Mouse (Mus musculus) neural tube, embryonic 13.5 days (tissue): ENCODE measurements at regions not wholly inside any gene's neighbourhood (a gene's known extent, or its start where the extent isn't known, plus 50 kb on each side); places are given as distances from the start of the nearest gene placed in this dataset.

Experiments used
- ATAC-seq: fragments of 200-750 bp; cut with Nextera tagmentation; 2 replicates; pipeline ENCODE4 v1.8.0; 2017; ENCODE audit warnings: low read depth, mild to moderate bottlenecking, moderate TSS enrichment, moderate library complexity
- H3K27ac ChIP-seq: fragments of 300-500 bp; sonication (generic); replicated peaks from 2 replicates; pipeline ENCODE4 v1.5.1; 2015; ENCODE audit warnings: moderate library complexity, mild to moderate bottlenecking, inconsistent platforms
- H3K27me3 ChIP-seq: fragments of 300-500 bp; sonication (generic); 2 replicates; pipeline ENCODE4 v1.6.1; 2015; ENCODE audit warnings: mild to moderate bottlenecking, inconsistent platforms
- H3K36me3 ChIP-seq: fragments of 300-500 bp; sonication (generic); 2 replicates; pipeline ENCODE4 v1.6.1; 2015; ENCODE audit warnings: mild to moderate bottlenecking, inconsistent platforms
- H3K4me1 ChIP-seq: fragments of 300-500 bp; sonication (generic); replicated peaks from 2 replicates; pipeline ENCODE4 v1.6.1; 2015; ENCODE audit warnings: inconsistent platforms
- H3K4me2 ChIP-seq: fragments of 300-500 bp; sonication (generic); 2 replicates; pipeline ENCODE4 v1.6.1; 2015; ENCODE audit warnings: inconsistent platforms, mild to moderate bottlenecking, moderate library complexity
- H3K4me3 ChIP-seq: fragments of 300-500 bp; sonication (generic); 2 replicates; pipeline ENCODE4 v1.5.1; 2015; ENCODE audit warnings: mild to moderate bottlenecking, inconsistent platforms
- H3K9ac ChIP-seq: fragments of 300-500 bp; sonication (generic); 2 replicates; pipeline ENCODE4 v1.6.1; 2015; ENCODE audit warnings: moderate library complexity, mild to moderate bottlenecking, inconsistent platforms
- H3K9me3 ChIP-seq: fragments of 300-500 bp; sonication (generic); 2 replicates; pipeline ENCODE4 v1.6.1; 2016; ENCODE audit warnings: inconsistent platforms
- WGBS: fragments of 180-500 bp; shearing (Covaris S2); methylation state at CpG from one replicate; pipeline ENCODE4 v1.1.7; 2015; 5-methylcytosine and 5-hydroxymethylcytosine counted together

DNA sequence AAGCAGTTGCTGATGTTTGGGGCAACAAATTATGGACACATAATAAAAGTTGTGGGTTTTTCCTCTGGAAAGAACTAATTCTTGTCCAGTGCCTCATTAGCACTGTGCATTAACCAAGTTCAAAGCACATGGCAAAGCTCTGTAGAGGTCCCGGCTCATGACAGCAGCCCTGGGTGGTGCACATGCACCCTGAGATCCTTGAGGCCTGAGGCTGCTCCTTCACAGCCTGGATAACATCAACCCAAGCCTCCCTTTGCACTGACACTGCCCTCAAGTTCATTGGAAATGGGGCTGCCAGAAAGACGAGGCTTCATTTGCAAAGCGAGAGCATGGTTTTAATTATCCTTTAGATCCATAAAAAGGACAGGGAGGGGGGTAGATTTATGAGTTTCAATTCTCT, 216.3 kb downstream of the Ets1 start:
- no peaks in the 10 kb centered on the region for H3K27me3 ChIP-seq
- H3K9ac ChIP-seq, result no peak overlapping the region
- H3K27ac ChIP-seq, result no peak overlapping the region
- no peaks in the 10 kb centered on the region for H3K9me3 ChIP-seq
- ATAC-seq, result no peak
- no peak overlapping the region for H3K4me2 ChIP-seq
- H3K4me3 ChIP-seq, result no peak overlapping the region
- H3K36me3 ChIP-seq, result no peaks in the 10 kb centered on the region
- H3K4me1 ChIP-seq, result no peaks in the 10 kb centered on the region
- 62% methylated on average over 3 of the region's 3 CpGs for WGBS

DNA sequence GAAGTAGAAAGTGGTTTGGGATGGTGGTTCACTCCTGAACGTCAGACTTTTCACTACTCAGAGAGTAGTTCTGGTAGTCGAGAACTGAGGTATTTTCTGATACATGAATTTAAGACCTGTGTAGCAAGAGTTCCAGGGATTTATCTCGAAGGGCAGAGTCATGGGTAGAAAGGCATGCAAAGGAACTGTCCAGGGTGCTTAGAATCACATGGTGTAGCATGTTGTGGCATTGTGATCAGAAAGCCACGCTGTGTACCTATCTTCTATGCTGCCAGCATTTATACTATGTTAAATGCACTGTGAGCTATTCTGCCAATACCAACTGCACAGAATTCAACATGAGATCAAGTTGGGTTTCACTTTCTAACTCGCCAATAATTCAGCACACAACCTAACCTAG, 227.3 kb downstream of the Ets1 start:
- WGBS, result 81% methylated on average over 5 of the region's 5 CpGs
- Histone ChIP-seq H3K9me3 (0 out of 2 replicates have a peak, but pooled peaks cover 3% of the 10 kb centered on the region), H3K4me3 (no peak overlapping the region), H3K36me3 (no peaks in the 10 kb centered on the region), H3K27me3 (no peaks in the 10 kb centered on the region), H3K27ac (no peak overlapping the region), H3K4me1 (no peaks in the 10 kb centered on the region), H3K4me2 (no peak overlapping the region), H3K9ac (no peak overlapping the region)
- no peak for ATAC-seq

DNA sequence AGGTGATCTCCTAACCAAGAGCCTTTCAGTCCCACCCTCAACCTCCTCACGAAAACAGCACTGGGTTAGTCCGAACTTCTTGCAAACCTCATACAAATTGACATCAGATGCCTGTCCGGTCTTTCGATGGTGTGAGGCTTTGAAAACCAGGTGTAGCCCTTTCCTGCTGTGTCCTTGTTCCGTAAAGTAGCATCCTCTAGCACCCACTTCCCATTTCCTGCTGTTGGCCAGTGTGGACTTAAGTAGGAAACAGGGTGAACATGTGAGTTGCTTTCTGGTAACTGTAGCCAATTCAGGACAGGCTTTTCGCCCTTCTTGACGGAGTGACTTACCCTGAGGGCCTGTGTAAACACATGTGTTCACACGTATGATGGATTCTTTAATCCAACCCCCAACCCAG, 232.9 kb downstream of the Ets1 start:
- Histone ChIP-seq H3K27me3 (no peaks in the 10 kb centered on the region), H3K36me3 (no peaks in the 10 kb centered on the region), H3K27ac (no peak overlapping the region), H3K9me3 (no peaks in the 10 kb centered on the region), H3K4me3 (no peak overlapping the region), H3K9ac (no peak overlapping the region), H3K4me2 (no peak overlapping the region), H3K4me1 (no peaks in the 10 kb centered on the region)
- no peak for ATAC-seq
- WGBS, result 84% methylated on average over 8 of the region's 8 CpGs

DNA sequence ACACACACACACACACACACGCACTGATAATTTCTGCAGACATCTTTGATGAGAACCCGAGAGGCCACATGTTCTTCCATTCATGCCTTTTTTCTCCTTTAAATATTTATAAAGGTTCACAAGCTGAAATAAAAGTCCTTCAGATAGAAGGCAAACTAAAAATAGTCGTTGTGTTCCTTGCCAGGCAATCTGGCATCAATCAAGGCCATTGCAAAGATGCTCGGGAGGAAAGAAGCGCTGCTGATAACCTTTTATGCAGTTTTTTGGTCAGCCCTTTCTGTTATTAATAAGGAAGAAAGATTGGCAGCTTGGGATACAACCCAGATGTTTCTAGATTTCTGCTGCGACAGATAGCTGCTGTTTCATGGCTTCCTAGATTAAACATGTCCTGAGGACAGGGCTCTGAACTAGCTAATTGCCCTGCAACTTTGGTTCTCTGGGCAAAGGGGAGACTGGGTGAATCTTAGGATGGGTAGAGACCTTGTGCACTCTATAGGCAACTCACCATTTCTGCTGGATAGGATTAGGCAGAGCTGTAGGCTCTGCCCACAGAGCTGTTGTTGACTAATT, 238.4 kb downstream of the Ets1 start:
- no peaks in the 10 kb centered on the region for H3K27me3 ChIP-seq
- H3K9ac ChIP-seq, result no peak overlapping the region
- H3K36me3 ChIP-seq, result no peaks in the 10 kb centered on the region
- no peak overlapping the region for H3K4me2 ChIP-seq
- H3K4me3 ChIP-seq, result no peak overlapping the region
- ATAC-seq, result no peak
- no peaks in the 10 kb centered on the region for H3K9me3 ChIP-seq
- H3K27ac ChIP-seq, result no peak overlapping the region
- H3K4me1 ChIP-seq, result no peaks in the 10 kb centered on the region
- WGBS, result 83% methylated on average over 6 of the region's 6 CpGs

DNA sequence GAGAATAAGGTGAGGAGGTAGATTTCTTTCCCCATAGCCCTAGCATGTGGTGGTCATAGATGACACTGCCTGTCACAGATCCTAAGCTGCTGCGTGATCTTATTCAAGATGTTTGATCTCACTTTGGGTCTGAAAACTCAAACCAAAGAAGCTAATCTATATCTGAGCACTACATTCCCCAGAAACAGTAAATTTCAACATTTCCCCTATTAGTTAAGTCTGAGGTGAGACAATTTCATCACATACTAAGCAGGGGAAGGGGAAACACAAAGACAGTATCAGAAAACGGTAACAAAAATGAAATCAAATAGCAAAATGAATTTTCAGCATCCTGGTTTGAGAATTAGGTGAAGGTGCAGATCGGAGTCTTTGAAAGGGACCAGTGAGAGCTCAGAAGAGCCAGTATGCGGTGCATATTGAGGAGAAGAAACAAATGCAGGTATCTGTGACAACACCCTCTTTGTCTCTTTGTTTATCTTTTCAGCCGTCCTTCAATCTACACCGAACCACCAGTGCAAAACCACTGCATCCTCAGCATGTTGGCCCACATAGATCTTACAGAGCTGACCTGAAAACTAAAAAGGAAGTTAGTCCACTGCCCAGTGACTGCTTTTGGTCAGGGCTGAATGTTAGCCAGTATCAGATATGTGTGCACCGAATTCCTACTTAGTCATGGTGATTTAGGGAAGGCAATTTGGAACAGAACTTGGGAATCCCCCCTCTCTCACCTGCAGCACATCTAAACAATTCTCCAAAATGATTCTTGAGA, 247.0 kb downstream of the Ets1 start:
- WGBS, result 79% methylated on average over 7 of the region's 7 CpGs
- H3K4me2 ChIP-seq, result no peak overlapping the region
- no peak overlapping the region for H3K27ac ChIP-seq
- H3K36me3 ChIP-seq, result no peaks in the 10 kb centered on the region
- H3K4me1 ChIP-seq, result peaks cover 8% of the 10 kb centered on the region; the same call in 1 of the 2 replicates
- no peak overlapping the region for H3K9ac ChIP-seq
- ATAC-seq, result no peak
- no peak overlapping the region for H3K4me3 ChIP-seq
- no peaks in the 10 kb centered on the region for H3K27me3 ChIP-seq
- H3K9me3 ChIP-seq, result no peaks in the 10 kb centered on the region

DNA sequence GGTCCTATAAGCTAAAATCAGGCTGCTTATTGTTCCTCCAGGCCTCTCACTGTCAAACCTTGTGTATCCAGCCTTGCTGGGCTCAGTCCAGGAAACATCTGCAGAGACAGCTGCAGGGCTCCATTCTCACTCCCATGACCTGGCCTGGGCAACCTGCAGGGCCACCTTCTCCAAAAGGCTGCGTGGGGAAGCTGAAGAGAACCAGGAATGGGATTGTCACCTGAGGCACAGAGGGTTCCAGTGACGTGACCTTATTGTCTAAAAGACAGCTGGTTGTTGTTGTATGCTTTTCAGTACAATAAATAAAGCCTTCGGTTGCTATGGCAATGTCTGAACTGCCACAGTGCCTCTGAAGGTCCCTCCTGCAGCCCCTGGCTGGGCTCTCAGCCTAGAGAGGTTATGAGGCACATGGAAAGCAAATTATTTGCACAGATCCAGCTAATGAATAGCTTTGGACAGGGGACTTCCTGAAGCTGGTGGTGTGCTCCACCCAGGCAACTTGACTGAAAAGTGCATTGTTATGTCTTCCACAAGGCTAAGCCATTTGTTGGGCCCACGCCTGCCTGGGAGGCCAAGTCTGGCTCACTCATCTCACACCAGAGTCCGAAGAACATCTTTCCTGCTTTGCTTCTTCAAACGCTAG, 250.1 kb downstream of the Ets1 start:
- Histone ChIP-seq H3K27me3 (no peaks in the 10 kb centered on the region), H3K4me1 (peaks cover 8% of the 10 kb centered on the region; the same call in 1 of the 2 replicates), H3K27ac (no peak overlapping the region), H3K4me2 (no peak overlapping the region), H3K9ac (no peak overlapping the region), H3K9me3 (no peaks in the 10 kb centered on the region), H3K4me3 (no peak overlapping the region), H3K36me3 (no peaks in the 10 kb centered on the region)
- no peak for ATAC-seq
- 52% methylated on average over 6 of the region's 6 CpGs for WGBS

DNA sequence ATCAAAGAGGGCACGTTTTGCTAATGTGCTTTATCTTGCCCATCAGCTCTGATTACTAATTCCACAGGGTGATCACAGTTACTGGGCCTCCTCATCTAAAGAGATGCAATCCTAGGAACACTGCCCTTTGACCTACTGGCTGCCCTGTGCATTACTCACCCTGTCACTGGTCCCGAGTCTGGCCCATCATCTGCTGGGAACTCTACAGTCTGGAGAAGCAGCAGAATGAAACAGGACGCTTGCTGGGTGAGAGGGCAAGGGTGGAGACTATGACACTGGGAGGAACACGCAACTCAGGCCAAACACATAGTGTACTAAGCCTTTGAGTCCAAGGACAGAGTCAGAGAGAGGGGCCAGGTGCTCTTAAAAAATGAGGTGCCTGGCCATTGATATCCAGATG, 263.8 kb downstream of the Ets1 start:
- Histone ChIP-seq H3K9ac (no peak overlapping the region), H3K4me1 (no peaks in the 10 kb centered on the region), H3K36me3 (no peaks in the 10 kb centered on the region), H3K27me3 (no peaks in the 10 kb centered on the region), H3K9me3 (no peaks in the 10 kb centered on the region), H3K4me3 (no peak overlapping the region), H3K4me2 (no peak overlapping the region), H3K27ac (no peak overlapping the region)
- ATAC-seq, result no peak
- 44% methylated on average over 4 of the region's 4 CpGs for WGBS

DNA sequence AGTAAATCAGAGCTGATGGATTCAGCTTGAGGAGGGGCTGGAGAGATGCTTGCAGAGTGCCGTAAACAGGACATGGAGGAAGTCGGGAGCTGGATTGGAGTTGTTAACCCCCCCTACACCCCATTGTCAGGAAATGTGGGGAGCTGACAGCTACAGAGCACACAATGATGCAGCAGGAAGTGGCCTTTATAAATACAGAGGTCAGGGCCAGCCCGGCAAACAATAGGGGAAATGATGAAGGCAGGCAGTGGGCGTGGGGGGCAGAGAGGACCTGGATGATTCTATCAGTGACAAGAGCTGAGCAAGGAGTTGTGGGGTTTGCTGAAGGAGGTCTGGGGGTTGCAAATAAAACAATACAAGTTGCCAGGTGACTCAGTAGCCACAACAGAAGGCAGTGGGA, 265.3 kb downstream of the Ets1 start:
- no peak overlapping the region for H3K9ac ChIP-seq
- no peak overlapping the region for H3K4me3 ChIP-seq
- H3K36me3 ChIP-seq, result no peaks in the 10 kb centered on the region
- 19% methylated on average over 4 of the region's 4 CpGs for WGBS
- no peak overlapping the region for H3K4me2 ChIP-seq
- no peak overlapping the region for H3K27ac ChIP-seq
- no peak for ATAC-seq
- no peaks in the 10 kb centered on the region for H3K27me3 ChIP-seq
- H3K9me3 ChIP-seq, result no peaks in the 10 kb centered on the region
- H3K4me1 ChIP-seq, result no peaks in the 10 kb centered on the region

DNA sequence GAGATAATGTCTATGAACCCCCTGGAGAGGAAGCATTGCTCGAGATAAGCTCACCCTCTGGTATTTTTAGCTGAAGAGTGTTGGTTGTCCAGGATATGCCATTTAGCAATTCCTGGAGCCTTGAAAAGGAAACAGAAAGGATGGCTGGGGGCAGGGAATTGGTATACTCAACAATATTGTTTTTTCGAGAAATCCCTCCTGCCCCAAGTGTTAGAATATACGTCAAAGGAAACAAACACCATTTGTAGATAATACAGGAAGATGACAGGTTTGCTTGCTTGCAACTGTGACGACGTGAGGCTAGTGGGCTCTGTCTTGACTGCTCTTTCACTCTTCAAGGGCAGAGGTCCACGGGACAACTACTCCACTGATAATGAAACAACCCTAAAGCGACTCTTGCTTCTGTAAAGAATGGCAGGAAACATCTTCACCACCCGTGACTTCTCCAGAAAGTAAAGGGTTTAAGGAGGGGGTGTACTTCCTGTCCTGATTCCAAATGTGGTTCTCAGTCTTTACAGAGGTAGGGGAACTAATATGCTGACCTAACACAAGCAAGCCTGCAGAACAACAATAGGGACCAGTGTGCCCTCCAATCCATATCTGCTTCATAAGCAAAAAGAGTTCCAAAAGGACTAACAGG, 270.3 kb downstream of the Ets1 start:
- no peak overlapping the region for H3K4me2 ChIP-seq
- no peak overlapping the region for H3K9ac ChIP-seq
- no peak overlapping the region for H3K27ac ChIP-seq
- no peaks in the 10 kb centered on the region for H3K27me3 ChIP-seq
- WGBS, result 84% methylated on average over 8 of the region's 8 CpGs
- no peaks in the 10 kb centered on the region for H3K36me3 ChIP-seq
- no peaks in the 10 kb centered on the region for H3K4me1 ChIP-seq
- no peaks in the 10 kb centered on the region for H3K9me3 ChIP-seq
- ATAC-seq, result no peak
- H3K4me3 ChIP-seq, result no peak overlapping the region

DNA sequence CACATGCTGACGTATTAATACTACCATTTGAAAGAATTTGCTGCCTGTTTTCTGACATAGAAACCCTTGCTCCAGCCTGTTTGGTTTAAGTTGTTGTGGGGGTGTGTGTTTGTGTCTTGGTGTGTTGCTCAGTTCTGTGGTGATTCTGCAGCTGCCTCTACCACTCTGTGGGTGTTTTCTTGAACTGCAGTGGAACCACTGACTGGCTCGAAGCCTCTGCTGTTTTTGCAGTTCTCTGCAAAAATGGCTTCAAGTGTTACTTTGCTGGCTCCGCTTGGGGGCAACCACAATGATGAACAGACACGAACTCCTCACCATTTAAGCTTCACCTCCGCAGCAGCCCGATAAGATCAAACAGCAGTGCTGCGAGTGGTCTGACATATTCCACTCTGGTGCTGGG, 274.6 kb downstream of the Ets1 start:
- Histone ChIP-seq H3K36me3 (no peaks in the 10 kb centered on the region), H3K27ac (no peak overlapping the region), H3K4me1 (no peaks in the 10 kb centered on the region), H3K4me3 (no peak overlapping the region), H3K9me3 (no peaks in the 10 kb centered on the region), H3K4me2 (no peak overlapping the region), H3K9ac (no peak overlapping the region), H3K27me3 (no peaks in the 10 kb centered on the region)
- WGBS, result 90% methylated on average over 7 of the region's 7 CpGs
- ATAC-seq, result no peak

DNA sequence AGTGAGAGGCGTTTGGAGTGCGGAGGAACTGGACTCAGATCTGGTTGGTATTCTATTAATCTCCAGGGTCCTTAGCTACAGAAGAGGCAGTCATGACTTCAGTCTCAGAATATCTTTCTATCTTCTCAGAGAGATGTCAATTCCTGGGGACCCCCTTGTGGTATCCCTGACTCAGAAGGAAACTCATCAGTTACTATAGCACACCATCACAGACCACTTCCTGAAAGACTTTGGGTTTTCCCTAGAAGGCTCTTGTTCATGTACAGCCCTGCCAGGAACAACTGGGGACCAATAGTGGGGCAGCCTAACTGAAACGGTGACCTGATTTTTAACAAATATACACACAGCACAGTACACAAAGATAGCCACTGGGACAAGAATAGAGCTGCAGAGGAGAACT, 279.6 kb downstream of the Ets1 start:
- no peaks in the 10 kb centered on the region for H3K9me3 ChIP-seq
- no peak overlapping the region for H3K4me2 ChIP-seq
- H3K4me1 ChIP-seq, result no peaks in the 10 kb centered on the region
- 88% methylated on average over 3 of the region's 3 CpGs for WGBS
- no peaks in the 10 kb centered on the region for H3K27me3 ChIP-seq
- H3K4me3 ChIP-seq, result no peak overlapping the region
- H3K9ac ChIP-seq, result no peak overlapping the region
- no peak overlapping the region for H3K27ac ChIP-seq
- no peaks in the 10 kb centered on the region for H3K36me3 ChIP-seq
- no peak for ATAC-seq

DNA sequence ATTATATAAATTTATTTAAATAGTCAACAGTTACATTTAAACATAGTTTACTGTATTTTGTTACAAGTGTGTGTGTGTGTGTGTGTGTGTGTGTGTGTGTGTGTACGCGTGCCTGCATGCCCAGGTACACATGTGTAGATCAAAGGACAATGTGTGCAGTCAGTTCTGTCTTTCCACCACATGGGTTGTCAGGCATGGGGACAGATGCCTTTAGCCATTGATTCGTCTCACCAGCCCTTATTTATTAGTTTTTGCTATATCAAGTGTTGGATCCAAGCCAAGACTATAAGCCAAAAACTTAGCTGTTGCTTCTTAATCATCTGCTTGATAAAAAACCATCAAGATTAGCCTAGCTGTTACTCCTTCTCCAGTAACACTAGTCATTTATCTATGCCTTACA, 280.7 kb downstream of the Ets1 start:
- Histone ChIP-seq H3K27me3 (no peaks in the 10 kb centered on the region), H3K9ac (no peak overlapping the region), H3K4me3 (no peak overlapping the region), H3K27ac (no peak overlapping the region), H3K4me1 (no peaks in the 10 kb centered on the region), H3K9me3 (no peaks in the 10 kb centered on the region), H3K4me2 (no peak overlapping the region), H3K36me3 (no peaks in the 10 kb centered on the region)
- WGBS, result 87% methylated on average over 3 of the region's 3 CpGs
- ATAC-seq, result no peak
